Mouse (Mus musculus) lung, postnatal 0 days (tissue): ENCODE results near the gene Tex48.

Source experiments
- CTCF ChIP-seq: IDR thresholded peaks from 2 replicates; pipeline ENCODE4 v1.5.1; 2016; ENCODE audit warnings: antibody characterized with exemption, mild to moderate bottlenecking
- EP300 ChIP-seq: IDR thresholded peaks from 2 replicates; pipeline ENCODE4 v1.6.1; 2016; ENCODE audit warnings: antibody characterized with exemption, mild to moderate bottlenecking, control low read depth

DNA sequence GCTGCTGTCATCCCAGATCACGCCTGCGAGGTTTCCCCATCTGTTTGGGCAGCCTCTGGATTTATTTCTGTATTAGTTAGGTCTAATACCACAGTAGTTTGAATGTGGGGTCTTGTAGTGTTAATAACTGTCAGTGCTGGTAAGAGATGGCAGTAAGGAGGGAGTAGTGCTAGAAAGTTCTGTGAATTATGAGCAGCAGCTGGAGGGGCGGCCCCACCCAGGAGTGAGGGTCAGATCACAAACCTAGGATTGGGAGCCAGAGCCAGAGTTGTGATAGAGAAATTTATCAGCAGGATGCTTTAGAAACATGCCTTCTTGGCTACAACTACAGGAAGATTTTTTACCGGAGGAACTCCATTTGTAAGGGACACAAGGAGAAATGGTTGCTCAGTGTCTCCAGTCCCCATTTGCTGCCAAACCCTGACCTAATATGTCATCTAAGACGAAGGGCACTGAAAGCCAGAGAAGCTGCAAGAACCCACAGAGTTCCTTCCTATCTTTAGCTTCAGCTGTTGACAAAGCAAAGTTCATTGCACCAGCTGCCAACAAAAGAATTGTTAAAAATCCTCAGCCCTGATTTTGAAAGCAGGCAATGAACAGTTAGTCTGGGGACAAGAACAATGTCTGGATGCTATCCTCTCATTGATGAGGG is 27.6 kb downstream of the Tex48 start:
- TF ChIP-seq CTCF (no peak), EP300 (no peak)
